Mouse (Mus musculus) left cerebral cortex, postnatal 10 days (tissue): ENCODE data around the gene Cacng4. TPM values are rescaled to one million over a fixed set of nuclear protein-coding genes. Genes with fewer than 3 reads are reported as not detected.
A peak's percentile ranks its signal among the peaks of the same experiment; 100 is the strongest.

Source experiments
- DNase-seq, 2 experiments: peaks; one replicate each; pipeline ENCODE4 v3.0.0; 2021 to 2022; ENCODE audit warnings: low spot score in 2 of 2, mixed read lengths in 1 of 2; ENCODE audit errors: extremely low spot score in 1 of 2
- intact Hi-C: fragments of 180-260 bp; cut with DNase I; formaldehyde crosslinking; loops from one replicate; pipeline ENCODE4 v1.15.1; 2025
- total RNA-seq, 2 experiments: library from RNA; stranded (reverse); gene quantifications; 2 replicates each; pipeline ENCODE4 v1.2.3; 2021

Gene Cacng4
- total RNA-seq, 2 experiments from 2014 or later = 92.6 to 105 TPM

DNA sequence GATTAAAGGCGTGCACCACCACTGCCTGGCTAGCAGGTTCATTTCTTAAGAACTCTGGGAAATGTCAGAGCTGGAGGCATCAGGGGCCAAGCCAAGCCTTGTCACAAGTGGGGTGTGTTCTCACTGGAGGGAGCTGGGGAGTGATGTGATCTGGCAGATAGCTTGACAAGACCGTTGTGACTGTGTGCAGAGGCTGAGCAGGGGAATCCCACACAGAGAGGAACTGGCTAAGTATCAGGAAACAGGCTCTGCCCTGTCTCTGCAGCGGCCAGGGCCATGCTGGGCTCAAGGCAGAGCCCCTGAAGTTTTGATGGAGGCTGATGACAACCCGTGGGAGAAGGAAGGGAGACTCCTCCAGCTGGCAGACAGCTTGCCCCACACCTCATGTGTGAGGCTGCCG, 11.8 kb downstream of the Cacng4 start:
- DNase-seq = no peak
- intact Hi-C loops = no loop called here

DNA sequence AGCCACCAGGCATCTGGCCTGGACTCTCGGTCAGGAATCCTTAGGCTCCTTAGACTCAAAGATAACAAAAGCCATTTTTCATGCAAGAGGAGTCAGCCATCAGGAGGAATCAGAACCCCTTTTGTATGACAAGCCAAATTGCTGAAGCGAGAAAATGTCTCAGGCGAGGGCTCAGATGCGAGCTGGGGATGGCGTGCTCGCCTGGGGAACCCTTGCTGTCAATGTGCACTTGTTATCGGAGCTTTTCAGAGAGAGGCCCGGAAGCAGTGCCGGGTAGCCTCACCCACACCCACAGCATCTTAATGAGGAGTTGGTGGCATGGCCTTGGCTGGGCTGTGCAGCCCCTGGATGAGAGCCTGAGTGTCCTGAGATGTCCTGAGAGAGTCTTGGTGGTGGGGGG, 15.5 kb downstream of the Cacng4 start:
- DNase-seq = no peak
- intact Hi-C loops = no loop called here

DNA sequence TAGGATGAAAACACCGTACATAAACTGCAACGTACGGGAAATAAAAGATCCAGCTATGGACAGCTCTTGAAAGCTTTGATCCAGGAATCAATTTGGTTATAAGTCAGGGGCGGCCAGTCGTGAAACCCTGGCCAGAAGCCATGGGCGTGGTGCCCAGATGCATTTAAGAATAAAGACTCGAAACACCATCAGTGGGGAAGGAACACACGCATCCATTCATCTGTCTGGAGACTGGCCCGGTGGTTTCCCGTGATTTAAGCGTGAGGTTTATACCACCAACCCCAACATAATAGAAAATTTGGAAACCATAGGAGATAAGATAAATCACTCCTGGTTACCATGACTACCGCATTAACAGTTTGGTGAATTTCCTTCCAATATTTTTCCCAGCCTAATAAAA, 16.9 kb downstream of the Cacng4 start:
- peak in 1 of 2 experiments; percentile 57 for DNase-seq
- intact Hi-C loops = no loop called here

DNA sequence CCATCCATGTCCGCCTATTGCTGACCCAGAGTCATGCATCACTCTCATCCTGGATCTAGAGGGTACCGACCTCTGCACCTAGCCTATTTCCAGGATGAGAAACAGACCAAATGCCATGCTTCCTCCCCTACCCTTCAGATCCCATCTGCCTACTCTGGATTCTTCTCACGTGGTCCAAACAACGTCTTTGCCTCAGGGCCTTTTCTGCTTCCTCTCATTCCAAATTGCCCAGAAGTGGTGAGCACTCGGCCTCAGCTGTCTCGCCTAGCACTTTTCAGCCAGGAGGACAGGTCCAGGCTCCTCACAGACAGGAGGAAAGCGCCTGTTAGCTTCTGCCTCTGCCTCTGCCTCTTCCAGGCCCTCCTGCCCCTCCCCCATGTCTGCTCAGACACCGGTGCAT, 21.0 kb downstream of the Cacng4 start:
- intact Hi-C loops = no loop called here

DNA sequence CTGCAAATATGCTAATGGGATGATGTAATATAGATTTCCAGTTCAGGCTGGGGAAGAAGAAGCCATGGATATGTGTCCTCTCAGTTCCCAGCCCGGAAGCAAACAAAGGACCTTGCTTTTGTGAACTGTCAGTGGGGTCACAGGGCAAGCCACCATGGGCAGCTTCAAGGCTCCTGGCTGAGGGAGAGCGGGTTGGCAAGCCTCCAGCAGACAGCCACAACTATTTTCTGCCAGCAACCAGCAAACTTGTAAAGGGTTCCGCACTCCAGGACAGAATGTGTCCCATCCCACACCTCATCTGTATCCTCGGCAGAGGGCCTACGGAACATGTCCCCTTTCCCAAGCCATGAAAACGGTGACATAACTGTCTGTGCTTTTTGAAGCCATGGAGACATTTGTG, 22.4 kb downstream of the Cacng4 start:
- intact Hi-C loops = no loop called here
- DNase-seq = no peak

More for the DNA sequence above, 21.0 kb downstream of the Cacng4 start:
- no peak for DNase-seq

DNA sequence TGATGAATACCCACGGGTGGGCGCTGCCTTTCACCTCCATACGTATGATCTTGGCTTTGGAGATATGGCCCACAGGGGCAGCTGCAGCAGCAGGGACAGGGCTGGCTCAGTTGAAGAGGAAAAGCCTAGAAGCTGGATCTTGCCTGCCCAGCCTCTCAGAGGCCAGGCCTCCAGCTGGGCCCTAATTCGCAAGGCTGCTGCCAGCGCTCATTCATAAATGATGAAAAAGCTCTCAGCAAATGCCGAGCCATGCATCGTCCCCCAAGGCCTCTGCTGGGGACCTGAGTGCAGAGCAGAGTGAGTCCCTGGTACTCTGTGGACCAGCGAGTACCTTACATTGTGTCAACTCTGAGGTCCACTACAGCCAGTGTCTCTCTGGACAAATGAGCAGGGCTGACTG, 26.0 kb downstream of the Cacng4 start:
- intact Hi-C loops = no loop called here
- no peak for DNase-seq

DNA sequence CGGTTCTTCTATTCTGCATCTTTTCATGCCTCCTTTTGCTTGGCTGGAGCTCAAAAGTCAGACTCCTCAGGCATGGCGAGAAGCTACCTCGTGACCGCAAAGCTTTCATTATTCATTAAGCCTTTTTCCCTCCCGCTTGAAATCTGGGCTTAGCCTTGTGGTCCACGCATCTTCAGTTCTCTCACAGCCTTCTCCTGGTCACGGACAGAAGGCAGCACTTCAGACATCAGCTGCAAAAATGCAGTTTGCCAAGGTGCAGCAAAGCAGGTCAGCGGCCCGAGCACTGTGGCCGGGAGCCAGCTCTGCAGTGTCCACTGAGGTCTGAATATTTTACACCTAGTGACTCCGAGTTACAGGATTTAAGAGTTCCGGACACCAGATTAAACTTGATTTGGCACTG, 27.4 kb downstream of the Cacng4 start:
- DNase-seq = no peak
- intact Hi-C loops = no loop called here

DNA sequence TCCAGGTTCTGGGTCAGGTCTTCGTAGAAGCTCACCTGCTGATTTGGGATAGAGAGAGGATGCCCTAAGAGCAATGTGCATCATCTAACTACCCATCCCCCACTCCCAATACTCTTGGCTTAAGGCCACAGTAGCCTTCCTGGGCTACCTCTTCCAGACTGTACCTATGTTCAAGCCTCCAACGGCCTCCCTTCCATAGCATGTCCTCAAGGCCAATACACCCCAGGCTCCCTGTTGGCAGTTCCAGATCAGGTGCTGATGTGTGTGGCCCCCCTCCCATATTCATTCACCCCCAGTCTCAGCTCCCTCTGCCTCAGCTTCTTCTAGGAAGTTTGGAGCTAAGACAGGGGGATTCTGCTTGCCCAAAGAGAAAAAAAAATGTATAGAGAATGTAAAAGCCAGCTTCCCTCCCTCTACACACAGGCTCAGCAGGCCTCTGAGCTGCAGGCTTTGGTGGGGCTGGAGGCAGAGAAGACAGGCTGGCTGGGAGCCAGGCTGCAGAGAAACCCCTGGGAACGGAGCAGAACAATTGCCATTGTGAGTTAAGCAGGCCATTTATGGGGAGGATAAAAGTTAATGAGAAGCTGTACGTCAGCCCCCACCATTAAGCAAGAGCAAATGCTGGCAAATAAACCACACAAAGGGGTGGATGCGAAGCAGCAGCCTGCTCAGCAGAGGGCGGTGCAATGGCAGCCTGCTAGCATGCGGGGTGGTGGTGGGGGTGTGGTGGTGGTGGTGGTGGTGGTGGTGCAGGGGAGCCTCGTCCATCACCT, 31.5 kb downstream of the Cacng4 start:
- peak in 1 of 2 experiments; percentile 58 for DNase-seq
- intact Hi-C loops = no loop called here

DNA sequence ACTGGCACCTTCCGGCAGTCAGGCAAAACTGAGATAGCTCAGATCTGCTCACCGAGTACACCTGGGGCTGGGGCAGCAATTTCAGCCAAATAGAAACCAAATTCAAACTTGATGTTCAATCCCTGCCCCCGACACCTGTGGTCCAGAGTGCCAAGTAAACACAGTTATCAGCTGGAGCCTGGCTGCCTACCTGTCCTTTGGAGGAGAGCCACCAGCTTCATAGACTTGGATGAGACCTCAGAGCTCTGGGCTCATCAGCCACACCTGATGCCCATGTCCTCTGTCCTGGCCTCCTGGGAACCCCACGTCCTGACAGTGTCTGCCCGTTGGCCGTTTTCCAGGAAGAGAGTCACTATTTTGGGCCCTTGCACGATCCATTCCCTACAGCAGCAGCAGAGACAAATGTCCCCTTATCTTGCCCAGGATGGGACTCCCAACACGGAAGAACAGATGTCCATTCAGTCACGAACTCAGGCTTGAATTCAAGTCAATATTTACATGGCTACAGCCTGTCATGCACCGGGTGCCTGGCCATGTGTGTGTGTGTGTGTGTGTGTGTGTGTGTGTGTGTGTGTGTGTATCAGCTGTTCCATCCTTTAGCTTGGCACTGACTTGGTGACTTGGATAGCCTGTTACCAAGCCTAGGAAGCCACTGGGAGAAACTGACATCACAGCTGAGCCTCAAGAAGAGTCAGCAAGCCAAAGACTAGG, 32.4 kb downstream of the Cacng4 start:
- DNase-seq = no peak
- intact Hi-C loops = no loop called here

DNA sequence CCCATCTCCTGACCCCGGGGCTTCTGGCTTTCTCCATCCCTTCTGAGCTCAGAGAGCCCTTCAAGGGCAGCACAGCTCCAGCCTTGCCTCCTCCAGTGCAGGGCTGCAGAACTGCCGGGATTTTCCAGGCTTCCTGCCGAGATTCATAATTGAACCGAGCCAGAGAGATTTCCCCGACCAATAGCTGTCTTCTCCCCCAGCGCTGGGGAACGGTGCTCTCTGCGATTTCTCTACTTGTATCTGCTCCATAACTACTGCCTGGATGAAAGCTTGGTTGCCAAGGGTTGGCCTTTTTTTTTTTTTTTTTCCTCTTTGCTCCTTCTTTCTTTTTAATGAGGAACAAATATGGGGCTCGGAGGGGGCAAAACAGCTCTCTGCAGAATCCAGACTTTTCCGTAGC, 34.4 kb downstream of the Cacng4 start:
- intact Hi-C loops = no loop called here

DNA sequence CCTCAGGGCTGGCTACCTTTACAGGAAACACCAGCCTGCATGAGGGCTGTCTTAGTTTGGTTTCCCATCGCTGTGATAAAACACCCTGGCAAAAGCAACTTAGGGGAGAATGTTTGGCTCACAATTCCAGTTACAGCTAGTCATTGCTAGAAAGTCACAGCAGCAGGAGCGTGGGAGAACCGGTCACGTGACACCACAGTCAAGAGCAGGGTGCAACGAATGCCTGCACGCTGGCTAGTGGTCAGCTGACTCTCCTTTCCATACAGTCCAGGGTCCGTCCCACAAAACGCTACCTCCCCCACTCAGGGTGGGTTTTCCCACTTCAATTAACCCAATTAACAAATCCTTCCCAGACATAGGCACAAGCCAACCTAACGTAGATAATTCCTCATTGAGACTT, 34.8 kb downstream of the Cacng4 start:
- DNase-seq = no peak
- intact Hi-C loops = no loop called here

More for the DNA sequence above, 34.4 kb downstream of the Cacng4 start:
- no peak for DNase-seq

DNA sequence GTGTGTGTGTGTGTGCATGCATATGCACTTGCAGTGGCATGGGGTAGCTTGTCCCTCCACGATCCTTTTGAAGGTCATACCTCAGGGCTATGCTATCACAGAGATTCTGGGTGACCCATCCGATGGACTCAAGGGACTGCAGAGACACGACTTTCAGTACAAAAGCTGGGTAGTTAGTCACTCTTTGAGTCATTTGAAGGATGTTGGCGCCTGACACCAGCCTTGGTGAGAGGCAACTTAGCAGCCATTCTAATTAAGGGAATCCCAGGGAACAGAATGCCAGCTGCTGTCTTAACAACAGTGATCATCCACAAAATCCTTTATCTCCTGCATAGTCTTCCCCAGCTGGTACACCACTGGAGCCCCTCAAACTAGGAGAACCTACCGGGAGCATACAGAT, 45.2 kb downstream of the Cacng4 start:
- DNase-seq = no peak
- intact Hi-C loops = no loop called here

DNA sequence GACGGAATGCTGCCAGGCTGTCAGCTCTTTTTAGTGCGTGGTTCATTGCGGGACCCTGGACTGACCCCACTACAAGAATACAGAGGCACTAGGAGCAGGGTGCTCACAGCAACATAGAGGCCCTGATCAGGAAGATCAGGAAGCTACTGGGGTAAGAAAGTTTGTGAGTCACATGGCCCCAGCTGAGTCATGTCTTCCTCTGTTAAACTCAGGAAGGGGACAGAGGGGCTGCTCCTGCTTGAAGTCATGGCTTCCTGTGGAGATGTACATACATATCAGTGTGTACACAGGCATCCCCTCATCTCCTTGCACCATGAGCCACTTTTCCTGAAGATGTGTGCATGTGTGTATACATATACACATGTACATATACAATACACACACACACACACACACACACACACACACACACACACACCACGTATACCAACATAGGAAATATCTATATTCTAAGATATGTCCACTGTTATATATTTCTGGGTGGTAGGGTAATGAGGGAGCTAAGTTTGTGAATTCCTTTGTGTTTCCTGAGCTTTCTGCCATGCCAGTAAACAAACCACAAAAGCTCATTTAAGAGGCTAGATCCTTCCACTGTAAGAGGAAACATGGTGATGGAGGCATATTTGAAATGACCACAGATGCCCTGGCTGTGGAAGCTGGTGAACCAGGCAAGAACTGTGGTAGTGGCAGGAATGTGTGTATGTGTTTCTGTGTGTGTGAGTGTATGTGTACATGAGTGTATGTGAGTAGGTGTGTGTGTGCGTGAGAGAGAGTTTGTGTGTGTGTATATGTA, 45.9 kb downstream of the Cacng4 start:
- DNase-seq = no peak
- intact Hi-C loops = no loop called here

DNA sequence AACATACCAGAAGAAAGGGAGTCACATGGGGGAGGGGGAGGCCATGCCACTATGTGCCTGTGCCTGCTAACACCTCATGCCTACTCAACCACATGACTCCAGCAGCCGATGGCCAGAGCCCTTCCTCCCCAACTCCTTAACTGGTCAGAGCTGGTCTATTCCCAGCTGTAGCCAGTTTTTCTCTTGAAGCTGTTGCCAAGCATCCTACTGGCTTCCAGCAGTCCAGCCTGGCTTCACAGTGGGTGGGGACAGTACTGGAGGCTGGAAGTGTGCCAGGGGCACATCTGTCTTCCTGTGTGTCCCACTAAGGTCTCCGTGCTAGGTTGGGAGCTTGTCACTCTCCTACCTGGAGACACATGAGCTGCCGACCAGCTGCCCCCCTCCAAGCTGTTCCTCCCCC, 51.3 kb downstream of the Cacng4 start:
- DNase-seq = peak in 1 of 2 experiments; percentile 62
- intact Hi-C loops = no loop called here

DNA sequence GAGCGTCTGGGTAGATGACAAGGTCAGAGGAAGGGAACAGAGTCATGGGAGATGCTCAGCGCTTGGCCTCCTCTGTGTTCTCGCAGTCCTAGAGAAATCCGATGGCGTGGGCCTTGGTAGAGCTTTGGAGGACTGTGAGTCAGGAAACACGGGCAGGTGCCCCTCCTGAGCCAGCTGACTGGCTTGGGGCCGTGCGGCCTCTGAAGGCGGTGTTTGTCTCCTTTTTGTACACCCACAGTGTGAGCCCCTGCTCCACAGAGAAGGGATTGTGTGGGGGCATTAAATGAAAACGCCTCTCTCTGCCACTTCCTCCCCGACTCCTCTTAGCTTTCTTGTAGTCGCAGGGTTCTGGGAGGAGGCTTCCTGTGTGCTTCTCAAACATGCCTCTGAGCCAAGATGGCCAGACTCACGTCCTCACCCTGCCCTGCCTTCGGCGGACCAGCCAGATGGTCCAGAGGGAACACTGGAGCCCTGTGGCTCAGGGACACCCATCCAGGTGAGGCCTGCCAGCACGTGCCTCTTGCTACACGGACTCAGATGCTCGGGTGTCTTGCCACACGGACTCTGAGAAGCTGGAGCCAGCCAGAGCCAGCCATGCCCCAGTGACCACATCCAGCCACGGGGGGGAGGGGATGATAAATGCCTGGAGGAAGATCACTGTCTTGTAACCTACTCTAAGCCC, 55.8 kb downstream of the Cacng4 start:
- intact Hi-C loops = no loop called here
- DNase-seq = peak in 1 of 2 experiments; percentile 52

DNA sequence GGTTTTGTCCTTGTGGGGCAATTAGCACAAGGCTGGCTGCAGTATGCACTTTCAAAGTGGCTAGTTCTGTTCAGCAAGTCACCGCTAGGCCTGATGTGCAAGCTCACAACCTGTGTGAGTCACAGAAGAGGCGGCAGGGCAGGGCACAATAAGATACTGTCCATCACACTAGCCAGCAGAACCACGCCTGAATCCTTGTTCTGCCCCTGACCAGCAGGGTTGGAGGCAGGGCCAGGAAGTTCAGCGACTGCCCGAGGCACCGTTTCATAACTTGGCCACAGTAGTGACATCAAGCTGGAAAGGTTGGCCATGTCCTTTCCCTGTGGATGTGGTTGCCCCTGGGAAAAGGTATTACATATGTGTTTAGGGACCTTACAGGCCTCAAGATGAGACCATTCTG, 56.5 kb downstream of the Cacng4 start:
- DNase-seq = no peak
- intact Hi-C loops = no loop called here

DNA sequence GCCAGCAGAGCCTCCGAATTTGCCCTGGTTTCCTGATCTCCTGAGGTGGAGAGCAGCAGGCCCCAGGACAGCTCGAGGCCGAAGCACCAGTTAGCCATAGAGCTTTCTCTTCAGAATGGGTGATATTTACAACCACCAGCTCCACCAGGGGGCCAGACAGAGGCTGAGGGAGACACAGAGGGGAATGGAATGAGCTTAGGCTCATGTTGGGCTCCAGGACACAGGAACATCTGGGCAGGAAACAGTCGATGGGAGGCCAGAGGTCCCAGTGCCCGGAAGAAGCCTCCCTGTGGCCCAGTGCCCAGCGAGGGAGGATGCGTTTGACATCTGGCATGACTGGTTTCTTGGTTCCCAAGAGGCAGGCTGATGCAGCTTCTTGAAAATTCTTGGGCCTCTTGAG, 60.2 kb downstream of the Cacng4 start:
- intact Hi-C loops = no loop called here
- peak in 1 of 2 experiments; percentile 44 for DNase-seq

DNA sequence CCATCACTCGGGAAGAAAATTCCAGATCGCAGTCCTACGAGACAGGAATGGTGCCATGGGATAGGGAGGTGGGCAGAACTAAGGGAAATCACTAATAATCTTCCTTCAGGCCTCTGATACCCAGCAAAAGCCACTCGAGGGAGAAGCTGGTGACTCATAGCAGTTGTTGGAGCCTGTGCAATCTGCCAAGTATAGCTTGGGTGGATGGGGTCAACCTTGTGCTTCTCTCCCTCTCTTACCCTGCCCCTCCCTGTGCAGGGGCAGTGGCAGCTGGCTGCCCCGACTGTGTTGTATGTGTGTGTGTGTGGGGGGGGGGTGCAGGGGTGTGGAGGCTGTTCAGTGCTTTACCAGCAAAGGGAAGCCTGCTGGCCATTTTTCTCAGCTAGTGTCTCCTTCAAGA, 62.9 kb downstream of the Cacng4 start:
- intact Hi-C loops = no loop called here
- DNase-seq = no peak

DNA sequence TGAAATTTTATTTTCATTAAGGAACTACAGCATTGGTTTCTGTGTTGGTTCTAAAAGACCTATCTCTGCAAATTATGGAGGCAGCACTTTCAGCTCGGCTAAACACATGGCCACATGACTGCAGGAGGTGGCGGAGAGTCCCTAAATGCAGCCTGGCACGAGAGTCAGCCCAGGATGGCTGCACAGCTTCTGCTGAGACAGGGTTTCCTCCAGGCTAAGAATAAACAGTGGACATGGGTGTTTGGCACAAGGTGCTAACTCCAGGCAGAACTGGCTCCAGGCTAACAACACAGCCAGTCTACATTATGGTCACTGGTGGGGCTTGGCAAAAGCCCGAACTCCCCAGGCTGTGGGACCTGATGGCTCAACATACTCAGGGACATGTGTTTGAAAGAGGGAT, 63.4 kb downstream of the Cacng4 start:
- DNase-seq = no peak
- intact Hi-C loops = no loop called here
